Mouse (Mus musculus) stomach, embryonic 14.5 days (tissue): ENCODE measurements at regions not wholly inside any gene's neighbourhood (a gene's known extent, or its start where the extent isn't known, plus 50 kb on each side); places are given as distances from the start of the nearest gene placed in this dataset.

Experiments
- ATAC-seq: fragments of 200-750 bp; cut with Nextera tagmentation; 2 replicates; pipeline ENCODE4 v1.8.0; 2017; ENCODE audit warnings: low read depth, moderate TSS enrichment; ENCODE audit not compliant: insufficient number of reproducible peaks, insufficient read depth, low FRiP score
- H3K27ac ChIP-seq: fragments of 300-500 bp; sonication (generic); 2 replicates; pipeline ENCODE4 v1.5.1; 2014; ENCODE audit warnings: mild to moderate bottlenecking, low read length, moderate library complexity, mixed read lengths
- H3K27me3 ChIP-seq: fragments of 300-500 bp; sonication (generic); 2 replicates; pipeline ENCODE4 v1.6.1; 2014; ENCODE audit warnings: low read length, control low read depth, mixed read lengths; ENCODE audit not compliant: control insufficient read depth, insufficient read depth
- H3K36me3 ChIP-seq: fragments of 300-500 bp; sonication (generic); 2 replicates; pipeline ENCODE4 v1.6.1; 2014; ENCODE audit warnings: mild to moderate bottlenecking, control low read depth, low read length, moderate library complexity, mixed read lengths; ENCODE audit not compliant: control insufficient read depth, insufficient read depth
- H3K4me1 ChIP-seq: fragments of 300-500 bp; sonication (generic); 2 replicates; pipeline ENCODE4 v1.6.1; 2014; ENCODE audit warnings: low read length, control low read depth, mixed read lengths; ENCODE audit not compliant: control insufficient read depth, insufficient read depth
- H3K4me2 ChIP-seq: fragments of 300-500 bp; sonication (generic); replicated peaks from 2 replicates; pipeline ENCODE4 v1.6.1; 2014; ENCODE audit warnings: low read depth, low read length, control low read depth
- H3K4me3 ChIP-seq: fragments of 300-500 bp; sonication (generic); 2 replicates; pipeline ENCODE4 v1.5.1; 2014; ENCODE audit warnings: low read depth, low read length, control low read depth
- H3K9ac ChIP-seq: fragments of 300-500 bp; sonication (generic); replicated peaks from 2 replicates; pipeline ENCODE4 v1.6.1; 2014; ENCODE audit warnings: low read depth, mild to moderate bottlenecking, control low read depth, low read length, moderate library complexity, mixed read lengths
- H3K9me3 ChIP-seq: fragments of 300-500 bp; sonication (generic); 2 replicates; pipeline ENCODE4 v1.6.1; 2016; ENCODE audit warnings: low read depth, low read length, control low read depth; ENCODE audit not compliant: control insufficient read depth
- WGBS: fragments of 180-500 bp; shearing (Covaris S2); extraction: QIAGEN DNeasy Blood & Tissue Kit; methylation state at CpG from one replicate; pipeline ENCODE4 v1.1.7; 2014; 5-methylcytosine and 5-hydroxymethylcytosine counted together

GRCm38 (mm10) chr1:12354531-12354930, 940.6 kb downstream of the A830018L16Rik start:
- Histone ChIP-seq H3K36me3 (no peaks in the 10 kb centered on the region), H3K27ac (no peak overlapping the region), H3K4me3 (no peak overlapping the region), H3K9me3 (peaks cover 4% of the 10 kb centered on the region), H3K4me1 (no peaks in the 10 kb centered on the region), H3K4me2 (no peak overlapping the region), H3K27me3 (no peaks in the 10 kb centered on the region), H3K9ac (no peak overlapping the region)
- no peak for ATAC-seq

- 96% methylated on average over 6 of the region's 6 CpGs for WGBS
- H3K4me1 ChIP-seq = no peaks in the 10 kb centered on the region
- no peak overlapping the region for H3K4me2 ChIP-seq
- H3K36me3 ChIP-seq = no peaks in the 10 kb centered on the region
- no peak overlapping the region for H3K27ac ChIP-seq
- H3K9ac ChIP-seq = no peak overlapping the region
- no peak overlapping the region for H3K4me3 ChIP-seq
- peaks cover 4% of the 10 kb centered on the region; the same call in 1 of the 2 replicates for H3K9me3 ChIP-seq
- no peak for ATAC-seq
- H3K27me3 ChIP-seq = no peaks in the 10 kb centered on the region
Observed at GRCm38 (mm10) chr1:12367872-12368271, 954.0 kb downstream of the A830018L16Rik start.

GRCm38 (mm10) chr1:12372968-12373367, 959.1 kb downstream of the A830018L16Rik start:
- H3K4me2 ChIP-seq = no peak overlapping the region
- H3K27me3 ChIP-seq = no peaks in the 10 kb centered on the region
- no peak overlapping the region for H3K4me3 ChIP-seq
- H3K4me1 ChIP-seq = no peaks in the 10 kb centered on the region
- no peak overlapping the region for H3K27ac ChIP-seq
- ATAC-seq = no peak
- H3K9ac ChIP-seq = no peak overlapping the region
- peaks cover 4% of the 10 kb centered on the region; the same call in 1 of the 2 replicates for H3K9me3 ChIP-seq
- no peaks in the 10 kb centered on the region for H3K36me3 ChIP-seq

GRCm38 (mm10) chr1:12398146-12398884, 984.4 kb downstream of the A830018L16Rik start:
- H3K27me3 ChIP-seq = no peaks in the 10 kb centered on the region
- H3K4me2 ChIP-seq = no peak overlapping the region
- no peak overlapping the region for H3K4me3 ChIP-seq
- H3K4me1 ChIP-seq = peaks cover 8% of the 10 kb centered on the region; the same call in 1 of the 2 replicates
- H3K36me3 ChIP-seq = no peaks in the 10 kb centered on the region
- H3K27ac ChIP-seq = peak overlapping the region; percentile 73
- H3K9me3 ChIP-seq = no peaks in the 10 kb centered on the region
- H3K9ac ChIP-seq = no peak overlapping the region
- WGBS = 6% methylated on average over 7 of the region's 7 CpGs
- peak; percentile 71 for ATAC-seq

- ATAC-seq = no peak
- Histone ChIP-seq H3K27ac (no peak overlapping the region), H3K4me1 (no peaks in the 10 kb centered on the region), H3K4me3 (no peak overlapping the region), H3K27me3 (no peaks in the 10 kb centered on the region), H3K4me2 (no peak overlapping the region), H3K9me3 (no peaks in the 10 kb centered on the region), H3K36me3 (no peaks in the 10 kb centered on the region), H3K9ac (no peak overlapping the region)
- WGBS = 46% methylated on average over 4 of the region's 4 CpGs
Observed at GRCm38 (mm10) chr1:12405391-12406270, 991.7 kb downstream of the A830018L16Rik start.

GRCm38 (mm10) chr1:12409738-12410523, 996.0 kb downstream of the A830018L16Rik start:
- H3K4me2 ChIP-seq = no peak overlapping the region
- no peak overlapping the region for H3K4me3 ChIP-seq
- H3K36me3 ChIP-seq = no peaks in the 10 kb centered on the region
- no peak overlapping the region for H3K9ac ChIP-seq
- no peaks in the 10 kb centered on the region for H3K9me3 ChIP-seq
- 83% methylated on average over 6 of the region's 6 CpGs for WGBS
- ATAC-seq = no peak
- no peaks in the 10 kb centered on the region for H3K27me3 ChIP-seq
- H3K27ac ChIP-seq = no peak overlapping the region
- H3K4me1 ChIP-seq = no peaks in the 10 kb centered on the region

- H3K4me2 ChIP-seq = no peak overlapping the region
- no peaks in the 10 kb centered on the region for H3K9me3 ChIP-seq
- H3K36me3 ChIP-seq = no peaks in the 10 kb centered on the region
- no peak for ATAC-seq
- H3K9ac ChIP-seq = no peak overlapping the region
- H3K4me1 ChIP-seq = no peaks in the 10 kb centered on the region
- H3K27me3 ChIP-seq = no peaks in the 10 kb centered on the region
- no peak overlapping the region for H3K27ac ChIP-seq
- H3K4me3 ChIP-seq = no peak overlapping the region
Observed at GRCm38 (mm10) chr1:12410524-12410886, 996.6 kb downstream of the A830018L16Rik start.

GRCm38 (mm10) chr1:12424510-12424909, 1010.6 kb downstream of the A830018L16Rik start:
- no peak overlapping the region for H3K9ac ChIP-seq
- no peaks in the 10 kb centered on the region for H3K27me3 ChIP-seq
- 46% methylated on average over 2 of the region's 2 CpGs for WGBS
- ATAC-seq = no peak; the same call in 1 of the 2 replicates
- H3K36me3 ChIP-seq = no peaks in the 10 kb centered on the region
- no peak overlapping the region for H3K4me3 ChIP-seq
- no peak overlapping the region for H3K4me2 ChIP-seq
- H3K27ac ChIP-seq = no peak overlapping the region
- no peaks in the 10 kb centered on the region for H3K4me1 ChIP-seq
- H3K9me3 ChIP-seq = no peaks in the 10 kb centered on the region
